Mouse (Mus musculus): ENCODE data around the gene 4930595D18Rik.

DNA sequence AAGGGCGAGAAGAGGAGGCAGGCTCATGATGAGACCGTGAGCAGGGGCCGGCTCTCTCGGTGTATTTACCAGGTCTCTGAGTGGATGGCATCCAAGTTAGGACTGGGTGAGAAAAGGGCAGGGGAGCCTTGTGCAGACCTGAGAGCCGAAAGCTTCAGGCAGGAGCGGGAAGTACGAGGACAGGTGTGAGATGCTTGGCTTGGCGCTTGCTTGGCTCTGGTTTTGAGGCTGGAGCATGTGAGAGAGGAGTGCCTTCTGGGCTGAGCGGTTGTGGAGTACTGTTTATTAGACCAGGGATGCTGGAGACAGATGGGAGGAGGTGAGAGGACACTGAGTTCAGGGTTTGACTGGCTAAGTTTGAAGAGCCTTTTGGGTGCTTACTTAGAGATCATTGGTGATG is 9.0 kb upstream of the 4930595D18Rik start:
- TF ChIP-seq CTCF (IDR thresholded peaks at IDR 0.05; ENCODE audit: low read depth, low read length) (no peak), POLR2A (IDR thresholded peaks at IDR 0.05; ENCODE audit: borderline replicate concordance, low read depth, low read length) (no peak)

Measured in bone marrow macrophage, adult 2 months (primary cell).